Mouse (Mus musculus) embryonic stem cell, embryonic (primary cell): ENCODE measurements around the gene Pkp4.

Source experiments
- CTCF ChIA-PET, 4 experiments: fragments of 300-600 bp in 2 of 4; fragments of 350-600 bp in 2 of 4; sonication (Branson Sonifier 250); formaldehyde crosslinking; loops; one replicate each; lab custom pipeline; 2022; ENCODE audit warnings: inconsistent platforms in 2 of 4; lab: Charles Lee
- POLR2A ChIA-PET, 4 experiments: fragments of 300-600 bp in 2 of 4; fragments of 350-600 bp in 2 of 4; sonication (Branson Sonifier 250); formaldehyde crosslinking; loops; one replicate each; lab custom pipeline; 2022; ENCODE audit warnings: antibody characterized with exemption in 4 of 4, inconsistent platforms in 1 of 4; lab: Charles Lee

Pkp4 gene

DNA sequence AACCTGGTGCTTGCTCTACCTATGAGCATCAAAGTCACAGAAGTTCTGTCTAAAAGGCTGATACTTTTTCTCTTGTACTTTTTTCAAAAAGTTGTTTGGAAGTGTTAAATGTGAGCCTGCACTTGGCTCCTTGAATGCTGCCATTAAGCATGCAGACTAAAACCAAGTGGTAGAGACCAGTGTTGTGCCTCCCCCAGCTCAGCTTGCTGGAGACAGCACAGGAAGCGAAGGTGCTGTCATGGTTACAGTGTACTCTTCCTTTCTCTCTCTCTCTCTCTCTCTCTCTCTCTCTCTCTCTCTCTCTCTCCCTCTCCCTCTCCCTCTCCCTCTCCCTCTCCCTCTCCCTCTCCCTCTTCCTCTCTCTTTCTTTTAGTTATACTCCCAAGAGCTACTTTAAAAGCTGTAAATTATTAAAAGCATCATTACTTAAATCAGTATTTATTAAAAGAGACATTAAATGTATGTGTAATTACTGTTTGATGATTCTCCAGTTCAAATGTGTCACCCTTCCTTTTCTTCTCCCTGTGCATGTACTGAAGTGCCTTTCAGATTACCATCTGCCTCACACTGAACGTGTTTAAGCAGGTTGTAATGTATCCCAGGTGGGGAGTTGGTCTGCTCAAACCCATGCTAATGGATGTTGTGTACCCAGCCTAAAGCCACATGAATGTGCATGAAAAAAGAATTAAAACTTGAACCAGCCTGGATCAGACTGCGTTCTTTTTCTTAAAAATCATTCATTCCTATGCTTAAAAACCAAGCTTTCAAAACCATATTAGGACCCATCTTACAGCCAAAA, 43.2 kb downstream of the Pkp4 start:
- POLR2A ChIA-PET: interaction anchor here in 1 of 4 experiments (0.6 to 3.2 kb wide), 7 partner anchors 9 to 43 kb away, joined by 3 to 14 read pairs (median 3); partner anchors contain the start of genes Ccdc148 and Pkp4
- CTCF ChIA-PET: no interaction called here

DNA sequence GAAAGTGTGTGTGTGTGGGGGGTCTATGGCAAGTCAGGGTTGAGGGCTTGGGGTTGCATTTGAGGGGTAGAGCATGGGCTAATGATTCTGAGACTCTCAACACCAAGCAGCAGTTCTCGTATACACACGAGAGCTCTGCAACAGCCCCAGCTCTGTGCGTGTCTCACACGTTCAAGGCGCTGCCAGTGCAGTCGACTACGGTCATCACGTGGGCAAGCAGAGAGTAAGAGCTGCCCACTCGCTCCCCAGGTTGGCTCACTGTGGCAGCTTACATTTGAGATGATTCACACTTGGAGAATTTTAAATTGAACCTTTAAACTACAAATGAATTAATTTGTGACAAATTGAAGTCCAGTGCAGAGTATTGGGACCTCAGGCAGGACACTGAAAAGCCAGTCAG, 44.4 kb downstream of the Pkp4 start:
- ChIA-PET CTCF (interaction anchor here in 1 of 4 experiments (1.8 kb wide), 1 partner anchor 9 kb away, joined by 4 read pairs; no protein-coding TSS in a partner anchor), POLR2A (interaction anchor here in 1 of 4 experiments (2.6 to 3.2 kb wide), 2 partner anchors 10 to 13 kb away, joined by 9 to 14 read pairs; no protein-coding TSS in a partner anchor)

- ChIA-PET POLR2A (interaction anchor here in 3 of 4 experiments (0.6 to 3.6 kb wide), 8 partner anchors 9 to 124 kb away, joined by 3 to 14 read pairs (median 6); partner anchors contain the start of gene Ccdc148 (in 1 of the 3)), CTCF (interaction anchor here in 1 of 4 experiments (0.5 to 1.8 kb wide), 2 partner anchors 8 to 469 kb away, joined by 4 to 7 read pairs; no protein-coding TSS in a partner anchor)
Observed at GRCm38 (mm10) chr2:59206190-59206589, 45.5 kb downstream of the Pkp4 start.

GRCm38 (mm10) chr2:59207240-59207639, 46.6 kb downstream of the Pkp4 start:
- CTCF ChIA-PET: interaction anchor here in 1 of 4 experiments (0.8 kb wide), 1 partner anchor 10 kb away, joined by 3 read pairs; no protein-coding TSS in a partner anchor
- POLR2A ChIA-PET: interaction anchor here in 3 of 4 experiments (0.6 to 3.6 kb wide), 10 partner anchors 8 to 107 kb away, joined by 3 to 14 read pairs (median 6); partner anchors contain the start of genes Ccdc148 (in 1 of the 3) and Pkp4 (in 1 of the 3)

DNA sequence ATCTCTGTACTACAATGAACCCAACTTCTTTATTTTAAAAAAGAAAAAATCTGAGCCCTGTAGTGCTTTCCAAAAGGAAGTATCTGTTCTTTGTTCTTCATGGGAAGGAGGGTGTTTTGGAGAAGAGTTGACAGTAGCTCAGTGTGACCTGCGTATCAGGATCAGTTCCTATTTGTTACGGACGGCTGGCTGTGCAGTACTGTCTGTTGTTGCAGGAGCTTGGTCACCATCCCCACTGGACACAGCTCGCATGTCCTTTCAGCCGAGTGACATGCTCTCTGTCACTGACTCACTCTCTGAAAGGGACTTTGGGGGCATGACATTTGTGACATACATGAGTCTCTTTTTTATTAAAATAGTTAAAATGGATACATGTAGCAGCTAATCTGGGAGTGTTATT, 47.1 kb downstream of the Pkp4 start:
- ChIA-PET POLR2A (interaction anchor here in 3 of 4 experiments (0.6 to 3.6 kb wide), 11 partner anchors 10 to 107 kb away, joined by 3 to 9 read pairs (median 4); partner anchors contain the start of genes Ccdc148 (in 1 of the 3) and Pkp4 (in 1 of the 3)), CTCF (interaction anchor here in 1 of 4 experiments (0.8 kb wide), 1 partner anchor 10 kb away, joined by 3 read pairs; no protein-coding TSS in a partner anchor)

- ChIA-PET POLR2A (interaction anchor here in 3 of 4 experiments (0.7 to 3.6 kb wide), 6 partner anchors 9 to 43 kb away, joined by 3 to 9 read pairs (median 4); no protein-coding TSS in a partner anchor), CTCF (interaction anchor here in 1 of 4 experiments (0.8 kb wide), 1 partner anchor 11 kb away, joined by 3 read pairs; no protein-coding TSS in a partner anchor)
Observed at GRCm38 (mm10) chr2:59208276-59208675, 47.6 kb downstream of the Pkp4 start.

DNA sequence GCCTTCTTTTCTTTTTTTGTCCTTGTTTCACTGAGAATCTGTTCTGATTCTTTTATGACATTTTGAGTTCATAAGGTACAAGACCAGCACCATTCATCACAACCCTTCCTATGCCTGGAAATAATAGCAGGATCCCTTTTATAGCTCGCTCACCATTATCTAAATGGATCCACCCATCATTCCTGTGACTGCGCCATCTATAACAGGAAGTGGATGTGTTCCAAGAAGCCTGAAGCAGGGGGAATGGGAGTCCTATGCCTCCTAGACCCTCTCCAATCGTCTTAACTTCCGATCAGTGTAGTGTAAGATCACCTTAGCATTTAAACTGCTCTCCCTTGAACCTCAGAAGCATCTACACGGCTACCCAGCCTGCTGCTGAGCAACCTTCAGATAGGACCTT, 50.4 kb downstream of the Pkp4 start:
- POLR2A ChIA-PET: interaction anchor here in 3 of 4 experiments (0.8 to 2.5 kb wide), 4 partner anchors 14 to 51 kb away, joined by 3 to 9 read pairs (median 4); partner anchors contain the start of genes Ccdc148 (in 1 of the 3) and Pkp4 (in 1 of the 3)
- CTCF ChIA-PET: no interaction called here

DNA sequence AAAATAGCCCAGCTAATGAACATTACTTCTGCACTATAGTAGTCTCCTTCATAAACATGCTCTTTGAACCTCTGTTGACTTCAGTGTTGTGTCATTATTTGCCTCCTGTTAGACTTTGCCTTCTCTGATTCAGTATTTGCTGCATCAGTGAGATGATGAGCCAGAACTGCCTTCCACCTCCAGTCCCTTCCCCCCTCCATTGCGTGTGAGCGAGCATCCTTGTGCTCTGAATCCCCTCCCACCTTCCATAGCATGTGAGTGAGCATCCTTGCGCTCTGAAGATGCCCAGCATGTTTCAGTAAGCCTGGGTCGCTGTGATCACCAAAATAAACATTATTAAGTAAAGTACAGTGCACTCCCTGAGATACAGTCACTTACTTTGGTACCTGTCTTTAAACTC, 51.8 kb downstream of the Pkp4 start:
- ChIA-PET CTCF (no interaction called here), POLR2A (no interaction called here)

GRCm38 (mm10) chr2:59212846-59213245, 52.2 kb downstream of the Pkp4 start:
- CTCF ChIA-PET: no interaction called here
- POLR2A ChIA-PET: interaction anchor here in 1 of 4 experiments (1.1 kb wide), 1 partner anchor 10 kb away, joined by 5 read pairs; no protein-coding TSS in a partner anchor

GRCm38 (mm10) chr2:59217931-59218330, 57.3 kb downstream of the Pkp4 start:
- POLR2A ChIA-PET: interaction anchor here in 2 of 4 experiments (1.0 to 8.2 kb wide), 8 partner anchors 10 to 25 kb away, joined by 3 to 73 read pairs (median 5); no protein-coding TSS in a partner anchor

DNA sequence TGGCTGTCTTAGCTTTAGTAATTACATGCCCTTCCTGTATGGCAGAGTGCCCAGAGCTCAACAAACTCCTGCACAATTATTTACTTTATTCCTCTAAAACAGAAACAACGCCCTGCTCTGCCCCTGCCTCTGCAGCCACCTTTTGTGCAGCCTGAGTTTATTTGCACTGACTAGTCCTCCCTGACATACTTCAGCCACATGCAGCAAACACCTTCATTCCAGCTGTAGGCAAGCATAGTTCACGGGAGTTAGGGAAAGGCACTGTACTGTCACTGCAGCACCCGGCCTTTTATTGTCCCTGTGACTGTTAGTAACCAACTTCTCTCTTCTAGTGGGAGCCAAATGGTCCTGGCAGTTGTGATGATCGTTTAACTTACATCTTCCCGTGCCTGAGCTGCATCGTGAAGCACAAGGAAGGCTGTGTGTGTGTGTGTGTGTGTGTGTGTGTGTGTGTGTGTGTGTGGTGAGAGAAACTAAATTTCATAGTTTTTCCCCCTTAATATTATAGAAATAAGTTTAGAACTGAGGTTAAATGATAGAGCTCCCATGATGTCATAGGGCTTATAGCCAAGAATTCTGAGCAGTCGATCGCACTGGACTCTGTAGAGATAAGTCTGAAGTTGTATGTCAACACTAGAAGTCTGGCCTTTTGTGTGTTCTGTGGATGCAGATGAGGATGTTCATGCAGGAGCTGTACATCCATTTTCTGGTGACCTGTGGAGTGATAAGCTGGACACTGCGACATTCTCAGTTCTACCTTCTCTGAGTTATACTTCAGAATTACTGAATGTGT, 59.5 kb downstream of the Pkp4 start:
- ChIA-PET CTCF (no interaction called here), POLR2A (interaction anchor here in 2 of 4 experiments (0.7 to 8.2 kb wide), 3 partner anchors 9 to 165 kb away, joined by 3 to 73 read pairs (median 6); no protein-coding TSS in a partner anchor)

More at GRCm38 (mm10) chr2:59217931-59218330, 57.3 kb downstream of the Pkp4 start:
- CTCF ChIA-PET: interaction anchor here in 1 of 4 experiments (0.7 kb wide), 1 partner anchor 45 kb away, joined by 3 read pairs; no protein-coding TSS in a partner anchor

DNA sequence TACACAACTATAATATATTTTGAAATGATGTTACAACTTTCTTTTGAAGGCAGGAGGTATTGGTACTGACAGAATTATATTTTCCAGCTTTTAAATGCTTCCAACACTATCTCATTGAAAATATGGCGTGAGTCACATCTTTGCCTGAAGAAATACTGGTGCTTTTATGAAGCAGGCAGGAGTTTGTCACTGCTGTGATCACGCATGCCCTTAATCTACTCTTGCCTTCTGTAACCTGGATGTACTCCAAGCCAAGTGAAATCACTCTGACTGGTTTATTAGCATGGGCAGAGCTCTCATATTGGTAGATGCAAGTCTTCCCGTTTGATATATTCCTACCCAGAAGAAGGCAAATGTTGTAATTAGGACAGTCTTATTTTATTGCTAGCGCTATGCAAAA, 65.7 kb downstream of the Pkp4 start:
- POLR2A ChIA-PET: interaction anchor here (0.7 to 7.4 kb wide), 17 partner anchors 9 to 112 kb away, joined by 3 to 73 read pairs (median 4); partner anchors contain the start of gene Ccdc148 (in 1 of the 4)
- CTCF ChIA-PET: interaction anchor here in 1 of 4 experiments (0.7 kb wide), 1 partner anchor 59 kb away, joined by 3 read pairs; no protein-coding TSS in a partner anchor

- ChIA-PET POLR2A (interaction anchor here (0.7 to 7.4 kb wide), 22 partner anchors 9 to 602 kb away, joined by 3 to 73 read pairs (median 4); partner anchors contain the start of gene Ccdc148 (in 1 of the 4)), CTCF (interaction anchor here in 1 of 4 experiments (0.5 to 0.7 kb wide), 2 partner anchors 60 to 490 kb away, joined by 3 to 7 read pairs; no protein-coding TSS in a partner anchor)
Observed at GRCm38 (mm10) chr2:59227011-59227410, 66.4 kb downstream of the Pkp4 start.

DNA sequence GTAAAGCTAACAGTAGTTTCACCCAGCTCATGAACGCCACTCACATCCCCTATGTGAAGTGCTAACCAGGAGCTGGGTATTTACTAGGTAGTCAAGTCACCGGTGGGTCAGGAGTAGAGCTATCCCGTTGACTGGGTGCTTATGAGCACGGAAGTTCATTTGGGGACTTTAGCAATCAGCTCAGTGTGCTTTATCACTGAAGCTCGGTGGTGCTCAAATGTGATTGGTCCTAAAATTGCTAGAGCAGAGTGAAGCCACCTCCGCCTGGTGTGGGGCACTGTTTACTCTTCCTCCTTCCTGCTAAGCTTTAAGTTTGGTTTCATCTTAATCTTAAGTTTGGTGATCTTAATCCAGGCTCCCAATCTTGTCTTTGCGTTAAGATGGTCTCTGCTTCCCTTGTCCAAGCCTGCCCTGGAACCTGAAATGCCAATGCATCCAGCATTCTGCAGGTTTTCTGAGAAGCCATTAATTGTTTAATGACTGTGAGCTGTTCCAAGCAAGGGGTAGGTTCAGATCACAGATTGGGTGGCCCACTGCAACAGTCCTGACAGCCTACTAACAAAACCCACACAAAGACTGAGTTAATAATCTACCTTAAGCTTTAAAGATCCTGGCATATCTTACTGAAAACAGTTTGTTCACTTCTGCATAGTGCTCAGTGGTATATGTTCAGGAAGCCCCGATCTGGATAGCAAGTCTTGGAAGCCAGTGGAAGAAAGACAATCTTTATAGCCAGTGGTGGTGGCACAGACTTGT, 67.0 kb downstream of the Pkp4 start:
- POLR2A ChIA-PET: interaction anchor here (0.5 to 7.4 kb wide), 23 partner anchors 10 to 1035 kb away, joined by 3 to 73 read pairs (median 4); no protein-coding TSS in a partner anchor

GRCm38 (mm10) chr2:59229250-59229895, 68.7 kb downstream of the Pkp4 start:
- CTCF ChIA-PET: no interaction called here
- POLR2A ChIA-PET: interaction anchor here in 3 of 4 experiments (0.5 to 7.4 kb wide), 19 partner anchors 10 to 821 kb away, joined by 3 to 73 read pairs (median 4); partner anchors contain the start of genes Ccdc148 (in 2 of the 3) and Pkp4 (in 2 of the 3)

More for the DNA sequence above, 67.0 kb downstream of the Pkp4 start:
- CTCF ChIA-PET: interaction anchor here in 1 of 4 experiments (0.5 kb wide), 1 partner anchor 490 kb away, joined by 7 read pairs; no protein-coding TSS in a partner anchor

- ChIA-PET CTCF (interaction anchor here in 1 of 4 experiments (1.0 kb wide), 1 partner anchor 69 kb away, joined by 3 read pairs; no protein-coding TSS in a partner anchor), POLR2A (interaction anchor here (0.5 to 7.4 kb wide), 32 partner anchors 8 to 668 kb away, joined by 3 to 73 read pairs (median 4); partner anchors contain the start of gene Ccdc148 (in 1 of the 4))
Observed at GRCm38 (mm10) chr2:59230656-59231055, 70.0 kb downstream of the Pkp4 start.
